Comparison of ENCODE assay signal across 8 mouse cellular contexts in genomic region chr17:71475705-71476089, GRCm38 (mm10). TPM values are rescaled to one million over a fixed set of nuclear protein-coding genes. Genes with fewer than 3 reads are reported as not detected.
DNase-seq lines count a peak whose midpoint lies in the region; ATAC-seq and TF ChIP-seq lines count a peak whose summit lies in the region.

No protein-coding gene starts in this region.

- H3K4me3 ChIP-seq in embryonic facial prominence, embryonic 14.5 days (ENCODE audit: low read depth, low read length), result peak overlapping the region; percentile 62
- H3K4me3 ChIP-seq in lung, adult 2 months (replicated peaks; ENCODE audit: extremely low read depth, low read depth, low read length), result peak overlapping the region; percentile 89
- peak overlapping the region; percentile 86 for H3K4me3 ChIP-seq in olfactory bulb, adult 2 months (ENCODE audit: insufficient read depth, low read depth, low read length)

- TF ChIP-seq POLR2A in lung, adult 2 months (IDR thresholded peaks at IDR 0.05; ENCODE audit: borderline replicate concordance, extremely low read depth, low read depth, low read length), result no peak
- TF ChIP-seq POLR2A in olfactory bulb, adult 2 months (IDR thresholded peaks at IDR 0.05; ENCODE audit: insufficient read depth, low read depth, low read length), result no peak

- peak overlapping the region; percentile 99 for H3K27ac ChIP-seq in embryonic facial prominence, embryonic 14.5 days (replicated peaks; ENCODE audit: low read depth, low read length)
- peak overlapping the region; percentile 91 for H3K27ac ChIP-seq in olfactory bulb, adult 2 months (ENCODE audit: insufficient read depth, low read depth, low read length)

- ATAC-seq in embryonic facial prominence, embryonic 14.5 days (ENCODE audit: low read depth), result peak; percentile 78

- peak; percentile 81 for DNase-seq in CD4-positive helper T cell, adult 2 months (ENCODE audit: low read depth, low spot score)
- peak; percentile 58 for DNase-seq in adrenal gland, postnatal 25 days
- peak; percentile 84 for DNase-seq in embryonic facial prominence, embryonic 14.5 days (ENCODE audit: low spot score)
- peak; percentile 71 for DNase-seq in heart, postnatal 14 days
- peak; percentile 50 to 56 for DNase-seq in layer of hippocampus, adult 8-10 months (ENCODE audit: low spot score in 2 of 2)
- DNase-seq in lung, adult 2 months, result peak; percentile 72
- DNase-seq in thymus, postnatal 14 days, result peak; percentile 80

- H3K9me3 ChIP-seq in embryonic facial prominence, embryonic 14.5 days (ENCODE audit: control insufficient read depth, low read length), result no peaks in the 10 kb centered on the region

- peaks cover 3% of the 10 kb centered on the region; the same call in 1 of the 2 replicates for H3K4me1 ChIP-seq in embryonic facial prominence, embryonic 14.5 days (ENCODE audit: control insufficient read depth, insufficient read depth, low read length)
- H3K4me1 ChIP-seq in lung, adult 2 months (ENCODE audit: control insufficient read depth, insufficient read depth, low read length), result peaks cover 5% of the 10 kb centered on the region; the same call in 1 of the 2 replicates
- H3K4me1 ChIP-seq in olfactory bulb, adult 2 months (ENCODE audit: control insufficient read depth, insufficient read depth, low read length), result peaks cover 2% of the 10 kb centered on the region; the same call in 1 of the 2 replicates

- no peak for TF ChIP-seq CTCF in lung, adult 2 months (IDR thresholded peaks at IDR 0.05; ENCODE audit: insufficient read depth, low read length)
- no peak for TF ChIP-seq CTCF in olfactory bulb, adult 2 months (IDR thresholded peaks at IDR 0.05; ENCODE audit: insufficient read depth, low read depth, low read length)

- H3K27me3 ChIP-seq in embryonic facial prominence, embryonic 14.5 days (replicated peaks; ENCODE audit: control insufficient read depth, insufficient read depth, low read length), result no peaks in the 10 kb centered on the region

- H3K4me2 ChIP-seq in embryonic facial prominence, embryonic 14.5 days (ENCODE audit: low read depth, low read length), result peak overlapping the region; percentile 80

- 1% methylated on average over 19 of the region's 31 CpGs for WGBS in embryonic facial prominence, embryonic 14.5 days
- 1% methylated on average over 31 of the region's 31 CpGs for WGBS in lung, adult 2 months
- under 1% methylated on average over 31 of the region's 31 CpGs for WGBS in olfactory bulb, adult 2 months

- intact Hi-C loops in heart, postnatal 14 days (cut with DNase I), result loop anchor here (5.0 kb wide), 1 partner anchor 52 kb away; the partner anchor contains the start of gene Ndc80

- peak overlapping the region; percentile 98 for H3K9ac ChIP-seq in embryonic facial prominence, embryonic 14.5 days (ENCODE audit: low read depth, low read length)

- H3K36me3 ChIP-seq in embryonic facial prominence, embryonic 14.5 days (ENCODE audit: control insufficient read depth, insufficient read depth, low read length), result no peaks in the 10 kb centered on the region

RNA-seq across cellular contexts. Expression of gene Smchd1, which starts 0.6 kb away (rescaled TPM):
- total RNA-seq in adrenal gland, postnatal 25 days (2021), result 43.5 and 43.6 TPM in 2 replicates
- polyA plus RNA-seq in embryonic facial prominence, embryonic 14.5 days (2014; fragmentation: Nextera tagmentation; extraction: Ambion mirVana), result 74.4 and 83.8 TPM in 2 replicates
- total RNA-seq in heart, postnatal 14 days (2021), result 10 to 100 TPM; 22.0 to 29.0 TPM
- 10 to 100 TPM; 30.3 to 34.7 (median 33.9) TPM for total RNA-seq in layer of hippocampus, adult 8-10 months (2022)
- polyA plus RNA-seq in lung, adult 2 months (2012; rRNA removed), result 6.9 and 8.3 TPM in 2 replicates
- 122 TPM in 1 of 2 replicates, not detected in the other for polyA plus RNA-seq in olfactory bulb, adult 2 months (2012; ENCODE audit: insufficient read depth, insufficient read length, low replicate concordance, missing spikeins)

RNA-seq across cellular contexts. Expression of gene Gm4707, which starts 16.0 kb away (rescaled TPM):
- 2.6 and 3.4 TPM in 2 replicates for total RNA-seq in adrenal gland, postnatal 25 days (2021)
- 0.88 and 2.3 TPM in 2 replicates for polyA plus RNA-seq in embryonic facial prominence, embryonic 14.5 days (2014; fragmentation: Nextera tagmentation; extraction: Ambion mirVana)
- 1 to 10 TPM in 1 of 2 experiments, under 1 TPM in 1; 0.88 to 1.6 TPM for total RNA-seq in heart, postnatal 14 days (2021)
- 1 to 10 TPM; 1.7 to 3.8 (median 2.7) TPM for total RNA-seq in layer of hippocampus, adult 8-10 months (2022)
- polyA plus RNA-seq in lung, adult 2 months (2012; rRNA removed), result 0.42 and 0.53 TPM in 2 replicates
- polyA plus RNA-seq in olfactory bulb, adult 2 months (2012; ENCODE audit: insufficient read depth, insufficient read length, low replicate concordance, missing spikeins), result not detected in 2 replicates

RNA-seq across cellular contexts. Expression of gene Ndc80, which starts 51.0 kb away (rescaled TPM):
- 4.3 and 5.9 TPM in 2 replicates for total RNA-seq in adrenal gland, postnatal 25 days (2021)
- 30.2 and 37.6 TPM in 2 replicates for polyA plus RNA-seq in embryonic facial prominence, embryonic 14.5 days (2014; fragmentation: Nextera tagmentation; extraction: Ambion mirVana)
- 1 to 10 TPM; 2.4 to 4.1 TPM for total RNA-seq in heart, postnatal 14 days (2021)
- total RNA-seq in layer of hippocampus, adult 8-10 months (2022), result under 1 TPM; 0.37 to 0.73 (median 0.64) TPM
- polyA plus RNA-seq in lung, adult 2 months (2012; rRNA removed), result 0.12 and 0.14 TPM in 2 replicates
- polyA plus RNA-seq in olfactory bulb, adult 2 months (2012; ENCODE audit: insufficient read depth, insufficient read length, low replicate concordance, missing spikeins), result not detected in 2 replicates

Comparison
In these comparisons a context has a peak if more than half of its experiments do, and no peak if none do; other contexts are left out.
1. Peak in every context shown above with its lines: DNase-seq, ATAC-seq, H3K4me3 ChIP-seq and H3K27ac ChIP-seq.